Mouse (Mus musculus) ES-E14 (cell line): ENCODE data around the gene Aacs. TPM values are rescaled to one million over a fixed set of nuclear protein-coding genes. Genes with fewer than 3 reads are reported as not detected.

Experiments
- DNase-seq: peaks from one replicate; pipeline ENCODE4 v3.0.0-alpha.2; 2013; ENCODE audit warnings: low read depth, low spot score
- H3K27ac ChIP-seq: 2 replicates; pipeline ENCODE4 v1.5.1; 2012; ENCODE audit warnings: low read depth, mild to moderate bottlenecking, low read length, moderate library complexity, mixed read lengths; ENCODE audit not compliant: poor library complexity, insufficient read depth, severe bottlenecking
- H3K36me3 ChIP-seq: 2 replicates; pipeline ENCODE4 v1.6.1; 2012; ENCODE audit warnings: mild to moderate bottlenecking, low read length, moderate library complexity, mixed read lengths; ENCODE audit not compliant: control insufficient read depth, poor library complexity, insufficient read depth, severe bottlenecking
- H3K4me1 ChIP-seq, 2 experiments: fragments of 150-350 bp in 1 of 2; sonication (generic) in 1 of 2; 2 replicates each; pipeline ENCODE4 v1.6.1; 2012; ENCODE audit warnings: low read length in 2 of 2, mild to moderate bottlenecking in 1 of 2, mixed read lengths in 1 of 2; ENCODE audit not compliant: control insufficient read depth in 2 of 2, insufficient read depth in 2 of 2, poor library complexity in 1 of 2
- H3K4me3 ChIP-seq, 2 experiments: fragments of 150-350 bp in 1 of 2; sonication (generic) in 1 of 2; 2 replicates each; pipeline ENCODE4 v1.5.1; 2012; ENCODE audit warnings: low read length in 2 of 2, low read depth in 1 of 2, mild to moderate bottlenecking in 1 of 2, mixed read lengths in 1 of 2; ENCODE audit not compliant: insufficient read depth in 1 of 2, poor library complexity in 1 of 2, severe bottlenecking in 1 of 2
- H3K9ac ChIP-seq: 2 replicates; pipeline ENCODE4 v1.6.1; 2012; ENCODE audit warnings: low read depth, mild to moderate bottlenecking, low read length, mixed read lengths; ENCODE audit not compliant: poor library complexity, insufficient read depth, severe bottlenecking
- H3K9me3 ChIP-seq: fragments of 150-350 bp; sonication (generic); 2 replicates; pipeline ENCODE4 v1.6.1; 2012; ENCODE audit warnings: low read depth, mild to moderate bottlenecking, low read length; ENCODE audit not compliant: control insufficient read depth, insufficient read depth
- CHD2 ChIP-seq: IDR thresholded peaks from 2 replicates; pipeline ENCODE4 v1.6.1; 2014; ENCODE audit warnings: mild to moderate bottlenecking, low read depth, low read length, inconsistent platforms
- HCFC1 ChIP-seq: IDR thresholded peaks from 2 replicates; pipeline ENCODE4 v1.6.1; 2012; ENCODE audit warnings: low read length, inconsistent platforms, borderline replicate concordance; ENCODE audit not compliant: insufficient read depth
- MAFK ChIP-seq: IDR thresholded peaks from 2 replicates; pipeline ENCODE4 v1.6.1; 2014; ENCODE audit warnings: mild to moderate bottlenecking, low read depth, low read length, inconsistent platforms; ENCODE audit not compliant: insufficient read depth
- ZC3H11A ChIP-seq: IDR thresholded peaks from 2 replicates; pipeline ENCODE4 v1.6.1; 2012; ENCODE audit warnings: low read depth, mild to moderate bottlenecking, inconsistent platforms, low read length, borderline replicate concordance
- ZNF384 ChIP-seq: IDR thresholded peaks from 2 replicates; pipeline ENCODE4 v1.6.1; 2012; ENCODE audit warnings: low read depth, low read length, inconsistent platforms
- in situ Hi-C, 2 experiments: fragments of 600-800 bp; cut with MboI; formaldehyde crosslinking; loops; one replicate each; pipeline ENCODE4 v1.15.1; 2025; ENCODE audit warnings: low sequenced_read_pairs in 2 of 2, inconsistent platforms in 1 of 2; ENCODE audit not compliant: unreplicated experiment in 2 of 2
- total RNA-seq: library from RNA; depleted of rRNA; stranded (reverse); fragments of 300-350 nt; gene quantifications from 2 replicates; pipeline ENCODE4 v1.2.3, GENCODE M21; 2012

Aacs gene
- total RNA-seq, 1 experiment = 20.6 TPM

- in situ Hi-C loops = no loop called here
- Histone ChIP-seq H3K4me3 (no peak overlapping the region), H3K4me1 (0 out of 4 replicates have a peak, but pooled peaks cover 0 to 3% of the 10 kb centered on the region in 2 experiments), H3K9me3 (no peaks in the 10 kb centered on the region), H3K36me3 (peaks cover 7% of the 10 kb centered on the region; the same call in 1 of the 2 replicates), H3K9ac (no peak overlapping the region), H3K27ac (no peak overlapping the region)
- TF ChIP-seq CHD2 (no peak), HCFC1 (no peak), ZNF384 (no peak), ZC3H11A (no peak), MAFK (no peak)
- DNase-seq = no peak
Measured at GRCm38 (mm10) chr5:125501505-125501904, 25.9 kb downstream of the Aacs start.

GRCm38 (mm10) chr5:125502186-125502585 lies 26.6 kb downstream of the Aacs start:
- Histone ChIP-seq H3K9ac (no peak overlapping the region), H3K4me1 (0 out of 4 replicates have a peak, but pooled peaks cover 0 to 5% of the 10 kb centered on the region in 2 experiments), H3K27ac (no peak overlapping the region), H3K36me3 (peaks cover 7% of the 10 kb centered on the region; the same call in 1 of the 2 replicates), H3K4me3 (no peak overlapping the region), H3K9me3 (no peaks in the 10 kb centered on the region)
- TF ChIP-seq ZNF384 (no peak), MAFK (peak; percentile 65)
- in situ Hi-C loops = no loop called here
- no peak for DNase-seq

- DNase-seq = no peak
- no peaks in the 10 kb centered on the region for H3K9me3 ChIP-seq
- H3K36me3 ChIP-seq = peaks cover 7% of the 10 kb centered on the region; the same call in 1 of the 2 replicates
- H3K27ac ChIP-seq = no peak overlapping the region
- no peak overlapping the region for H3K9ac ChIP-seq
- in situ Hi-C loops = no loop called here
- H3K4me3 ChIP-seq = no peak overlapping the region
- TF ChIP-seq HCFC1 (no peak), ZC3H11A (no peak), CHD2 (no peak), ZNF384 (no peak), MAFK (no peak)
- H3K4me1 ChIP-seq = peaks cover 0 to 12% of the 10 kb centered on the region in 2 experiments; a peak in 2 of 4 replicates
Measured at GRCm38 (mm10) chr5:125503628-125504027, 28.0 kb downstream of the Aacs start.

GRCm38 (mm10) chr5:125504692-125505091 lies 29.1 kb downstream of the Aacs start:
- no peak overlapping the region for H3K27ac ChIP-seq
- H3K9me3 ChIP-seq = no peaks in the 10 kb centered on the region
- peaks cover 0 to 19% of the 10 kb centered on the region in 2 experiments; a peak in 2 of 4 replicates for H3K4me1 ChIP-seq
- H3K36me3 ChIP-seq = peaks cover 8% of the 10 kb centered on the region; the same call in 1 of the 2 replicates
- no peak for DNase-seq
- in situ Hi-C loops = no loop called here
- TF ChIP-seq HCFC1 (no peak), ZNF384 (no peak), ZC3H11A (no peak)
- H3K9ac ChIP-seq = no peak overlapping the region
- no peak overlapping the region for H3K4me3 ChIP-seq

GRCm38 (mm10) chr5:125505968-125506367 lies 30.4 kb downstream of the Aacs start:
- TF ChIP-seq MAFK (no peak), ZC3H11A (no peak)
- H3K9me3 ChIP-seq = no peaks in the 10 kb centered on the region
- no peak overlapping the region for H3K9ac ChIP-seq
- no peak overlapping the region for H3K4me3 ChIP-seq
- peaks cover 12% of the 10 kb centered on the region; the same call in 1 of the 2 replicates for H3K36me3 ChIP-seq
- no peak overlapping the region for H3K27ac ChIP-seq
- in situ Hi-C loops = no loop called here
- peaks cover 0 to 20% of the 10 kb centered on the region in 2 experiments; a peak in 2 of 4 replicates for H3K4me1 ChIP-seq
- no peak for DNase-seq
